Mouse (Mus musculus): ENCODE results near the gene Proser1.

DNA sequence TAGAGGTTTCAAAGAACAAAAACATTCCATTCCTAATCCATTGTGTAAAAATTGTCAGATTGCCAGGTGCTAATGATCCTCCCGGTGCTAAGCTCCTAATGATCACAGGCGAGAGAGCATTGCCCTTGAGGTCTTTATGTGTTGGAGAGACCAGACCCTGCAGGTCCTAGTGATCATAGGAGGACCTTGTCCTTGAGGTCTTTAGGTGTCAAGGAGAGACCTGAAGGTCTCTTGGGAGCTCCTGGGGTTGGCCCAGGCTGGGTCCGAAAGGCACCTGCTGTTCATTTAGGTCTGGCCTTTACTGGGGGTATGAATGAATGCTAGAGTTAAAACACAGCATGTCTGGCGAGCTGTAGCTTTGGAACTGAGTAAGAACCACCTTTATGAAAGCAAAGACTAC lies 10.7 kb downstream of the Proser1 start:
- TF ChIP-seq CTCF (conservative IDR thresholded peaks at IDR 0.05; ENCODE audit: insufficient read depth, insufficient read length, low read depth, low read length) (no peak), POLR2A (IDR thresholded peaks at IDR 0.05; ENCODE audit: low read depth, low read length) (no peak)

All from kidney, adult 2 months (tissue).